Mouse (Mus musculus): ENCODE results near the gene Glmn.

The Glmn gene

DNA sequence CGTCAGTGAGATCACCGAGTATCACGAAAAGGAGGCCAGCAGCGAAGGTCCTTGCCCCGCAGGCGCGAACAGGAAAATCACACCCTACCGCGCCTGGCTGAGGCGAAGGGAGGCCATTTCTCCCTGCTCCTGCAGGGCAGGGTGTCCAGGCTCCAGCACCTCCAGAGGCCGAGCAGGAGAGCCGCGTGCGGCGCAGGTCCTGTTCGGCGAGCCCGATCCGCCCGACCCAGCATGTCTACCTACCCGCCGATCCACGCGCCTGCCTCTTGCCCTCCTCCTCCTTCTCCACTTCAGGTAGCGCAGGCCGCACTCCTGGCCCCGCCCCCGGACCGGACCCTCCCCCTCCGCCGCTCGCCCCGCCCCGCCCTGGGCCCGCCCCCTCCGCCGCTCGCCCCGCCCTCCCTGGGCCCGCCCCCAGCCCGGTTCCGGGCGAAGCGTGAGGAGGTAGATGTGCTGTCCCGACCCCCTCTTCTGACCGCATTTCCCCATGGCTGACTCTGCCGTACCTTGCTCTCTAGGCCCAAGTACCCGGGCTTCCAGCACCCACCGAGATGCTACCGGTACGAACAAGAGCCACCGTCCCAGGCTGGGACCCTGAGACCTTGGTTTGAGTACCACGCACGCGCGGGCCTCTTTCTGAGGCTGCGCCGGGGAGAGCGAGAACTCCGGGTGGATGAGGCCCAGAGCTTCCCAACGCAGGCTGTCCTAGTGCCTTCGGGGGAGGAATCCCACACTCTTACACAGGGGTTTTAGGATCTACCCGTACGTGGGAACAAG is at the start of gene Glmn, which contains the start of gene Rpap2:
Gene Glmn, minus strand, starts transcription at position 588 of the 777 bp plus-strand sequence.
Gene Rpap2, plus strand, starts transcription at position 73 of the 777 bp plus-strand sequence.
- DNase-seq (ENCODE audit: low read depth, low spot score) = peak; percentile 90

GRCm38 (mm10) chr5:107645935-107646334 is 48.2 kb upstream of the Glmn start:
- DNase-seq (ENCODE audit: low read depth, low spot score) = no peak

- no peak for DNase-seq (ENCODE audit: low read depth, low spot score)
Measured at GRCm38 (mm10) chr5:107644595-107644994, 46.9 kb upstream of the Glmn start.

- DNase-seq (ENCODE audit: low read depth, low spot score) = no peak
Measured at GRCm38 (mm10) chr5:107638366-107638765, 40.7 kb upstream of the Glmn start.

- DNase-seq (ENCODE audit: low read depth, low spot score) = no peak
Measured at GRCm38 (mm10) chr5:107637106-107637505, 39.4 kb upstream of the Glmn start.

DNA sequence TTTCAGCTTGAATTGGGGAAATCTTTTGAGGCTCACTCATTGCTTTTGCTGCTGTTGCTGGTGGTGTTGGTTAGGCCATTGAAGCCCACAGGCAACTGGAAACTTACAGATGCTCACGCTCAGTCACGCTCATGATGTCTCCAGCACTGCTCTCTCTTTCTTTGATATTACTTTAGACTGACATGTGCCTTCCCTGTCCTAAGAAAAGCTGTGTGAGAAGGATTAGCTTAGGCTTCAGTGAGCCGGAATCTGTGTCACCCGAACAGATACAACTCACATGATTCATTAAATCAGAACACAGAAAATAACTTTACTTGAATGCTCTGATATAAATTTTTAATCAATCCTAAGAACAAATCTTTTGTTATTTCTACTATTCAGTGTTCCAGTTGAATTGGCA is 36.0 kb upstream of the Glmn start:
- no peak for DNase-seq (ENCODE audit: low read depth, low spot score)

DNA sequence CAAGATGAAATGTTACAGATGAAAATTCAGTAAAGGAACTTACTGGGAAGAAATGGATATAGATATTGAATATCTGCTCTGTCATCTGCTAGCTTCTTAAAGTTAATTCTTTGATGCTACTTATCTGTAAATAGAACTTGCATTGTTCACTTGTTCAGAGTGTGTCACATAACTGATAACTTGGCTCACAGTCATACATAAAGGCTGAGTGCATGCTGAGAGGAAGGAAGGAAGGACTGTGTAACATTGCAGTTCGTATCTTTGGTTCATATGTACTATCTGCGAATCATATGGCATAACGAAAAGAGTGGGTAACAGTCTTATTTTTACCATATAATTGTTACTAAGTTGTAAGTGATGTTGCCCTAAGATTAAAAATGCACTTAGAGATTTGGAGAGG is 23.6 kb upstream of the Glmn start:
- DNase-seq (ENCODE audit: low read depth, low spot score) = no peak

DNA sequence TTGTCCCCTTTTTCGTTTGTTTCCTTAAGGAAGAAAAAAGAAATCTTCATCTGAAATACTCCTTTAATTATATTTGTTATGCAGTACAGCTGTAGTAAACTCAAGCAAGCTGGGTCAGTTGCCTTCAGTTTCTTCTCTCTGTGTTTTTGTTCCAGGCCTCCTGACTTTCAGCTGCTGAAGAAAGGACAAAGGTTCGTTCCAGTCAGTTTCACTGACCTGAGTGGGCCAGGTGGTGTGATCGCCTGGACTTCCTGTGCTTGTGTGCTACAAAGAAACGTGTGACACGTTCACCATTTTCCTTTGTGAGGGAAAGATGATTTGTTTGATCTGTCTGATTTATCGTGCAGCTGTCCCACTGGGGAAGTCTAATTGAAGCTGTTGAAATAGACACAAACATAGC is 20.3 kb upstream of the Glmn start:
- DNase-seq (ENCODE audit: low read depth, low spot score) = no peak

GRCm38 (mm10) chr5:107611224-107611623 is 13.5 kb upstream of the Glmn start:
- DNase-seq (ENCODE audit: low read depth, low spot score) = peak; percentile 62

GRCm38 (mm10) chr5:107598380-107598779 is 692 bp upstream of the Glmn start:
- DNase-seq (ENCODE audit: low read depth, low spot score) = peak; percentile 9

DNA sequence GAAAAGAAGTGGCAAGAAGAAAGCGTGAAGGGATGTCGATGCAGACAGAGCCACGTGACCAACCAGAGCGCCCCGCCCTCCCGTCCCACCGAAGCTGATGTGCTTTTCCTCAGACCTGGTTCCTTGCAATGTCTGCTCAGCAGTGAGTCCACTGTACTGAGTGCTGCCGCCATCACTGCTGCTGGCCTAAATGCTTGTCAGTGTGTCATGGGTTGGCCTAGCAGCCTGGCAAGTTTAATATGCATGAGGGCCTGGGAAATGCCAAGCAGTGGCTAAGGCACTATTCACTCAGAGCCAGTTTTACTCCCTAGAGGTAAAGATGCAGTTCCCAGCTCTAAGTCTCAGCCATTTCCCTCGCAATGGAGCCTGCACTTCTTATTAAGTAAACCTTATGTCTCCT is 28.5 kb downstream of the Glmn start:
- DNase-seq (ENCODE audit: low read depth, low spot score) = no peak

GRCm38 (mm10) chr5:107556969-107557368 is 40.7 kb downstream of the Glmn start:
- DNase-seq (ENCODE audit: low read depth, low spot score) = no peak

GRCm38 (mm10) chr5:107554336-107554735 is 43.4 kb downstream of the Glmn start:
- DNase-seq (ENCODE audit: low read depth, low spot score) = no peak

GRCm38 (mm10) chr5:107548444-107548843 is 49.2 kb downstream of the Glmn start:
- DNase-seq (ENCODE audit: low read depth, low spot score) = no peak

GRCm38 (mm10) chr5:107547955-107548354 is 49.7 kb downstream of the Glmn start:
- no peak for DNase-seq (ENCODE audit: low read depth, low spot score)

DNA sequence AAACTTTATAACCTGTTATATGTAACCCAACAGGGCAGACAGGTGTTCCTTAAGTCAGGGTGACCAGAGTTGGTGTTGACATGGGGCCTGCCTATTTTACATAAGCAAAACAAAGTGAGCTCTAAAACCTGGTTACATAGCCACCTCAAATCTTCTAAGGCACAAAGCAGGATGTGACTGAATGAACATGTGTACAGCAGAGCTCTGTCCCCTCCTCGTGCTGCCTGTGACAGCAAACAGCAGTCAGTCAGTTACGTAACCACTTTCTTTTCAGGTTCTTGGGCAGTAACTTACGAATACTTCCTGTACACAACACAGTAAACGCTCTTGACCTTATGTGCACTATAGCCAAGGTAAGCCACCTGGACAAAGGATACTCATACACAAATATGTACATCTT is 51.8 kb downstream of the Glmn start:
- DNase-seq (ENCODE audit: low read depth, low spot score) = no peak

DNA sequence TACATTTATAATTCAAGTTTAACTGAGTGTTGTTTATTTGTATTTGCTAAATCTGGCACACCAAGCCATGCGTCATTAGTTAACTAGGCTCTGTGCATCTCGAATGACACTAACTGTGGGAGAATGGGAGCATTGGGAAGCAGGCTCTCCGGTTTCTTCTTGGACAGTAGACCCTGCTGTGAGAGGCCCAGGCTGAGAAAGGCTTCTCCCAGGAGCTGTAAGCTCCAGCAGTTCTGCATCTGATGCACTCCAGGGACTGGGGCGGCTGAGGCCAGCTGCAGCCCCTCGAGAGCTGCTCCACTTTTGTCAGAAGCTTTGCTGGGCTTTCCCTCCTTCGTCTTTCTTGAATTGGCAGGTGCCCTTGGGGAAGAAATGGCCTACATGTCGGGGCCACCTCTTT is 56.0 kb downstream of the Glmn start:
- DNase-seq (ENCODE audit: low read depth, low spot score) = no peak

GRCm38 (mm10) chr5:107534581-107534980 is 63.1 kb downstream of the Glmn start, which contains the start of gene 1700028K03Rik:
TSS of gene 1700028K03Rik (plus strand) at chr5:107534709.
- DNase-seq (ENCODE audit: low read depth, low spot score) = peak; percentile 50

GRCm38 (mm10) chr5:107533590-107533989 is 64.1 kb downstream of the Glmn start:
- DNase-seq (ENCODE audit: low read depth, low spot score) = no peak

GRCm38 (mm10) chr5:107528856-107529255 is 68.8 kb downstream of the Glmn start:
- no peak for DNase-seq (ENCODE audit: low read depth, low spot score)

DNA sequence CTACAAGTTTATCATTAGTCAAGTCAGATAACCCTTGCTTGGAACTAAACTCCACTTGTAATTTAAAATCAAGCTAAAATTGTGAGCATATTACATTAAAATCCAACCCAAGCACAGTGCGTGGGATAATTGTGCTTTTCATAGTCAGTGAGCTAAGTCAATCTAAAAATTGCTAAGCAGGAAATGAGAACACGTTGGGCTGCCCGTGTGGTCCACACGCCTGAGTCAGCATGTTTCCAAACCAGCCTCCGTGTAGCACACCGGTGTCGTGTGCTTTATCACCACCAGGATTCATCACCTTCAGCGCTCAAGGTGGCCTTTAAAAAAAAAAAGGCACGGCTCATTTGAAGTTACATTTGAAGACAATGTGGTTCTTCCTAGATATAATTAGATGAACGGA is 73.4 kb downstream of the Glmn start:
- no peak for DNase-seq (ENCODE audit: low read depth, low spot score)

DNA sequence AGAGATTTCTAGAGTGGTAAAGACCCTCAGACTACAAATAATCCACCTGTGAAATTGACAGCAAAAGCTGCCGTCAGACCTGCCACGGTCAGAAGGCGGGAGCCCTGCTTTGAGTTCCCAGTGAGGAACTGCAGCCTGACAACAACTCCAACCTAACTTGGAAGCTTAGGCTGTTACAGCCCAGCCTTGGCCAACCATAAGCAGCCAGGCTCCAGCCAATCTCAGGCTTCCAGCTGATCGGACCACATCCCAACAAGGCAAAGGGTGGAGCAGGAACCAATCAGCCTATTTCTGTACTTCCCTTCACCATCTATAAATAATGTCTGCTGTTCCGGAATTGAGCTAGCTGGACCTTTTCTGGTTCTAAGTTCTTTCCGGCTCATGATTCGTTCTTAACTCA is 75.8 kb downstream of the Glmn start:
- no peak for DNase-seq (ENCODE audit: low read depth, low spot score)

GRCm38 (mm10) chr5:107521386-107521785 is 76.3 kb downstream of the Glmn start:
- no peak for DNase-seq (ENCODE audit: low read depth, low spot score)

GRCm38 (mm10) chr5:107518602-107519001 is 79.1 kb downstream of the Glmn start:
- no peak for DNase-seq (ENCODE audit: low read depth, low spot score)
